Mouse (Mus musculus): ENCODE data around the gene Mvb12b.

Gene Mvb12b

GRCm38 (mm10) chr2:33719339-33720066 is 168.2 kb downstream of the Mvb12b start:
- no peak for DNase-seq (ENCODE audit: low spot score)

DNA sequence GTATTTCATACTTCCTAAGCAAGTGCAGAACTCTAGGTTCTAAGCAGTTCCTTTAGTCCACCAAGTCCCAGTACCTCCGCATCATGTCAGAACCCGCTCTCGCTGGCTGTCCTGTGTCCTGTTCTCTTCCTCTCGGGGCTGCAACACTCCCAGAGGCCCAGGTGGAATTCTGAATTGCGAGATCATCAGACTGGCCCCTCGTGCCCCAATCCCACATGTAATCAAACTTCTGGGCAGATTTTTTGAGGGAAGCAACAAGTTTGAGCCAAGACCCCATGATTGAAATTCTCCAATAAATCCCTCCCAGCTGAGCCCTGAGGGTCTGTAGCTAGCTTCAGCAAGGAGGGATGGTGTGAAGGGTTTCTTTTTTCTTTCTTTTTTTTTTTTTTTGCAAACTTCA is 169.2 kb downstream of the Mvb12b start:
- no peak for DNase-seq (ENCODE audit: low spot score)

DNA sequence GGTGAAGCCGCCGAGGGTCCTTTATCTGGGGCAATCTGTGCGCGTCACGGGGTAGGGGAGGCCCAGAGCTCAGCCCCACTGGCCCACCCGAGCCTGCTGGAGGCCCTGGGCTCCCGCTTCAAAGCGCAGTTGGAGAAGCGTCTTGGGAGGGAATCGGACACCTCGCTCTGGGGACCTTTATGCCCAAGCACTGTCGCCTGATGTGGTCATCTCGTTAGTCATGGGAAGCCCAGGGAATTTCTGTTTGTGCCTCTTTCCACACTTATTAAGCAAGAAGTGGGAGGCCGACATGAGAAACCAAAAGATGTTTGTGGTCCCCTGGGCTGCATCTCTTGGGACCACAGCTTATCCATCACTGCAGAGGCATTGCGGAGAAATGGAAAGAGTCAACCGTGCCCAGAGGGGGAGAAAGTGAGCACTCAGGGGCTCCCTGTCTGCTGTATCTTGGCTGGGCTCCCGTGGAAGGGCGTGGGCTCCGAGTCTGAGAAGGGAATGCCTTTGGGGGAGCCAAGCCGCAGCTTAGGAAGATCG is 169.9 kb downstream of the Mvb12b start:
- no peak for DNase-seq (ENCODE audit: low spot score)

DNA sequence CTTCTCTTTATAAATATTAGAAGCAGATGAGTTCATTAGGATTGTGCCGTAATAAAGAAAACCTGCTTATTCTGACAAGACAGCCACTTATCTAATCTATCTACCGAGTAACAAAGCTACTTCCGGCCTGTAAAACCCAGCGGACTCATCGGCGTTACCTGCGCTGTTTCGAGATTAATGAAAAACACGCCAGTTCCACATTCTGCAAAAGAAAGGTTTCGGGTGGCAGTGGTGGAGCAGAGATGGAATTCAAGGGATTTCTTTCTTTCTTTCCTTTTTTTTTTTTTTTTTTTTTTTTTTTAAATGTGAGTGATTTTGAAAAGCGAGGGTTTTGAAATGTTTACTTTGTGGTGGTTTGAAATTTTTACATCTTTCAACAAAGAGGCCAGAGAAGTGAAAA is 170.4 kb downstream of the Mvb12b start:
- DNase-seq (ENCODE audit: low spot score): no peak

DNA sequence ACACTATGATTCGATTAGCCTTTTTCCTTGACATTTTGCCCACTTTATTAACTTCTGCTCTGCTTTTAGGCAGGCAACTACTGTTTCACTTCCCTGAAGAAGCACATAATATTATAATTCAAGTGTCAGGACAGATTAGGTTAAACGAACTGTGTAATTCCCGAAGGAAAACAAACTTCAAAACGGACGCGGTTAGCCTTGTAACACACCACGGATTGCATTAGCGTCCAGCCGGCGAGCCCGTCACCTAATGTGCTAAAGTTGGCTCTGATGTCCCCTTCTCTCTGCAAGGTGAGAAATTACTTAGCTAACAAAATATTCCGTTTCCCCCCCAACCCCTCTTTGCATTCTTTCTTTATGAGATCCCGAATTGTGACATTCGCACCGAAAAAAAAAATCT is 170.9 kb downstream of the Mvb12b start:
- no peak for DNase-seq (ENCODE audit: low spot score)

GRCm38 (mm10) chr2:33714932-33715331 is 172.8 kb downstream of the Mvb12b start:
- no peak for DNase-seq (ENCODE audit: low spot score)

DNA sequence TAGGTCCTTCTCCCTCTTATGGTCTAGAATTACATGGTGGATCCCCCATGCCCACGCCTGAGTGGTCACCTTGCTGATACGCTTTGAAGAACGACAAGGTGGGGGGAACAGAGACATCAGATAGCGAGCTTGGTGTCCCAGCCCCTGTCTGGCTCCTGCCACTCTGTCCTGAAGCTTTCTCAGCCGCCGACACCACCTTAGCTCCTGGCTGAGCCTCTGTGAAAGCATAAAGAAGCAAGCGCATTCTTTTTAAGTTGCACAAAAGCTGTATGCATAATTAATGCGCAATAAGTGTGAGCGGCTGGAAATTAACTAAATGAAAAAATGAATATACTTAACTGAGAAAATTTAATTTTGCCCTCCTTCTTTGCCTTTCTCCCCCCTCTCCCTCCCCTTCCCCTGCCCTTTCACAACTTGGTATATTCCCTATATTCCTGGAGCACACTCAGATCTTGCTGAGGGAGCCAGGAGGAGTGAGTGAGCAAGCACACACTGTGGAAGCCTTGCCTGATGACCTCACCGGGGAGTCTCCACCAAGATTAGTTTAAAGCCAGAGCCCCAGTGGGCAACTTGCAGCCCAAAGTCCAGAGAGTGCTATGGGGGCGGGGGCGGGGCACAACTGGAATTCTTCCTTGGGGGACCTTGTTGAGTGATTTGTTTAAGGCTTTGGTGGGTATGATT is 174.0 kb downstream of the Mvb12b start:
- no peak for DNase-seq (ENCODE audit: low spot score)

DNA sequence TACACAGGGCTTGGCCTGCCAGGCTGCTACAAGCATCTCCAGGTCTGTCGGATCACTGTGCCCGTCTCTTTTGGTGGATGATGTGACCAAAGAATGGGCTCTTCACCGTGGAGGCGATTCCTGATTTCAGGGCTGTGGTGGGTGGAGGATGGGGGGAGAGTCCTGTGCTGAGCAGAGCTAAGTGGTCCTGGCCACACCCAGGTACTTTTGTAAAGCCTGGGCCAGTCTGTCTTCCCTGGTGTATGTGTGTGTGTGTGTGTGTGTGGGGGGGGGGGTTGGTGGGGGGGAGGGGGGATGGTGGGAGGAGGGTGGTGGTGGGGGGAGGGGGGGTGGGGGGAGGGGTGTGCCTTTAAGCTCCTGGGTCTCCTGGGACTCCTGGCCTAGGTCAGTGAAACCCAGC is 174.9 kb downstream of the Mvb12b start:
- DNase-seq (ENCODE audit: low spot score): no peak

DNA sequence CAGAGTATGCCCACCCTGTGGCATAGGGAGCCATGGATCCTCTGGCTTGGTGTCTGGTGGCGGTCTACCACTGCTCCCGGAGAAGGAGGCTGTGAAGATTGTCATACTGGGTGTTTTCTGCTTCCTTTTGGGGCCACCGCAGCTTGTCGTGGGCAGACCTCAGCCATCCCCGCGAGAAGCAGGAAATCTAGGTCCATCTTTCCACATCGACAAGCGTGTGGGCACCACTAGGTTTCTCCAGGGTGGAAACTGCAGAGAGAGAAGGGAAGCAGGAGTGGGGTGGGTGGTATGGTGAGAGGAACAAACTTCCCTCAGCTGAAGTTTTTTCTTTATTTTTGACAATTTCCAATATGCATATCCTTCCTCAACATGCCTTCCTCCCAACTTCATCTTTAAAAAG is 178.9 kb downstream of the Mvb12b start:
- no peak for DNase-seq (ENCODE audit: low spot score)

GRCm38 (mm10) chr2:33708096-33708495 is 179.7 kb downstream of the Mvb12b start:
- DNase-seq (ENCODE audit: low spot score): no peak

DNA sequence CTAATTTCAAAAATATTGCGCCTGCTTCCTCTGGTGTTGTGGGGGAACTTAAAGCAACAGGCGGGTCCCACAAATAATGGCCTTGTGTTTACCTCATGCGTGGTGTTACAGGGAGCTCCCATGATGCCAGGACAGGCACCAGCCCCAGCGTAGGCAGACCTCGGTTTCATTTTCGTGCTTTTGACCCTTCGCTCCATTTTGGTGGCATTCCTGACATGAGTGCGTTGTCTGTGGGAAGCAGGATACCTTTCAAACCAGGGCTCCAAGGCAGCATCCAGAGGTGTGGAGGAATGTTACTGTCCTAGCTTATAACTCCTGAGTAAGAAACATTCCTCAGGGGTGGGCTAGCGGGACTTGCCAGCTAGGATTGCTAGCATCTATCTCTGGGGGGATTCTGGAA is 181.3 kb downstream of the Mvb12b start:
- DNase-seq (ENCODE audit: low spot score): no peak

- no peak for DNase-seq (ENCODE audit: low spot score)
Measured at GRCm38 (mm10) chr2:33705687-33706320, 181.9 kb downstream of the Mvb12b start.

DNA sequence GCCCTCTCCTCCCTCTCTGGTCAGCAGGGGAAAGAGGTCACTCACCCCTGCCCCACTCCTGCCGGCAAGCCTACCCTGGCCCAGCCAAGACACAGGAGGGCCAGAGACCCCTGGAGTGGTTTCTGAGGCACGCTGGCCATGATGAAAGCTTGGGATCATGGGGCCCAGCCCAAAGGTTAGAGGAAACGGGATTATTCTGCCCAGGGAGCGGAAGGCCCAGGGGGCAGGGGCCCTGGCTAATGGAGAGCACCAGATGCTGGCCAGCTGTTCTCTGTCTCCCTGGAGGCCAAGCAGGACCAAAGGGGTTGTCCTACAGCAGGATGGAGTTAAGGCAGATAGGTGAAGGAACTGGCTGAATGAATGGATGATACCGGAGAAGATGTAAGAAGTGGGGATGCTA is 184.5 kb downstream of the Mvb12b start:
- no peak for DNase-seq (ENCODE audit: low spot score)

- no peak for DNase-seq (ENCODE audit: low spot score)
Measured at GRCm38 (mm10) chr2:33702705-33703104, 185.0 kb downstream of the Mvb12b start.

DNA sequence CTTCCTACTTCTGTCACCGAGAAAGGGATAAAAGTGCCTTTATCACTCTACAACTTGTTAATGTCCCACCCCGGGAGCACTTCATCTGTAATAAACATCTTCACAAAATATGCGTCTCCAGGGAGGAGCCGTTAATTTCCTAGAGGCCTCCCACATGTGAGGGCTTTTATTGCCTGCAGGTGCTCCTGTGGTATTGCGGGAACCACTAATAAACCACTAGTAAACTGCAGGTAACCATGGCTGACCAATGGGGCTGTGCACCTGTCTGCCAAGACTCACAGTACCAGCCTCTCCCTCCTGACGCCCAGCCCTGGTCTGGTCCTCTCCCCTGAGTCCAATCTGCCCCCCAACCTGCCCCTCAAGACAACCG is 186.3 kb downstream of the Mvb12b start:
- DNase-seq (ENCODE audit: low spot score): no peak

GRCm38 (mm10) chr2:33700581-33701445 is 186.9 kb downstream of the Mvb12b start:
- no peak for DNase-seq (ENCODE audit: low spot score)

- no peak for DNase-seq (ENCODE audit: low spot score)
Measured at GRCm38 (mm10) chr2:33698898-33699297, 188.8 kb downstream of the Mvb12b start.

DNA sequence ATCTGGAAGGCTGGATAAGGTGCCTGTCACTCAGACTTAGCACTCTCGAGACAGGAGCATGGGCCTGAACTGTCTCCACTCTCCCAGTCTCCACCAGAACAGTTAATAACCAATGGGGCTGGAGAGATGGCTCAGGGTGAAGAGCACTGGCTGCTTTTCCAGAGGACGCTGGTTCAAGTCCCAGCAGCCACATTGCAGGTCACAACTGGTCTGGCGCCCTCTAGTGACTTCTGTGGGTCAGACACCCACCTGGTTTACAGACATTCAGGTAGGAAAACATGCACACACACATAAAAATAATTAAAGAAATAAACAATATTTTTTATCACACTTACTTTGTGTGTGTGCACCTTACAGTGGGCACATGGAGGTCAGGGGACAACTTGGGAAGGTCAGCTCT is 191.3 kb downstream of the Mvb12b start:
- DNase-seq (ENCODE audit: low spot score): no peak

DNA sequence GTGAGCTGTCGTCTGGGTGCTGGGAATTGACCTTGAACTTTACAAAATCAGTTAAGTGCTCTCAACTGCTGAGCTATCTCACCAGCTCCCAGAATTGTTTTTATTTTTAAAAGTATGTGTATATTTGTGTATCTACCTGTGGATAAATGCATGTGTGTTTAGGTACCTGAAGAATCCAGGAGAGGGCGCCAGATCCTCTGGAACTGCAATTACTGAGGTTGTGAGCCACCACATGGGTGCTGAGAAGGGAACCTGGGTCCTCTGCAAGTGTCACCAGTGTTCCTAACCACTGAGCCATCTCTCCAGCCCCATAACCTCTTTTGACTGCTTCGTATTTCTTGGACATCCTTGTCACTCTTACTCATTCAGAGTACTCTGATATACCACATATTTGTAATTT is 193.8 kb downstream of the Mvb12b start:
- DNase-seq (ENCODE audit: low spot score): no peak

- DNase-seq (ENCODE audit: low spot score): no peak
Measured at GRCm38 (mm10) chr2:33689880-33690462, 197.8 kb downstream of the Mvb12b start.

GRCm38 (mm10) chr2:33689155-33689879 is 198.4 kb downstream of the Mvb12b start:
- DNase-seq (ENCODE audit: low spot score): no peak

All from left cerebral cortex, adult 11 months (tissue).